Mouse (Mus musculus) hindbrain, embryonic 10.5 days (tissue): Measurements from ENCODE around the gene Camta1. TPM values are rescaled to one million over a fixed set of nuclear protein-coding genes. Genes with fewer than 3 reads are reported as not detected.

Experiments used
- DNase-seq: peaks from one replicate; pipeline ENCODE4 v3.0.0-alpha.2; 2017; ENCODE audit warnings: low spot score
- H3K27ac ChIP-seq: fragments of 300-500 bp; sonication (generic); 2 replicates; pipeline ENCODE4 v1.5.1; 2016; ENCODE audit warnings: mild to moderate bottlenecking, moderate library complexity
- H3K27me3 ChIP-seq: fragments of 300-500 bp; sonication (generic); 2 replicates; pipeline ENCODE4 v1.6.1; 2016; ENCODE audit warnings: mild to moderate bottlenecking; ENCODE audit not compliant: poor library complexity, insufficient read depth, severe bottlenecking
- H3K36me3 ChIP-seq: fragments of 300-500 bp; sonication (generic); 2 replicates; pipeline ENCODE4 v1.6.1; 2016; ENCODE audit warnings: mild to moderate bottlenecking, moderate library complexity
- H3K4me1 ChIP-seq: fragments of 300-500 bp; sonication (generic); replicated peaks from 2 replicates; pipeline ENCODE4 v1.6.1; 2016; ENCODE audit warnings: mild to moderate bottlenecking
- H3K4me3 ChIP-seq: fragments of 300-500 bp; sonication (generic); 2 replicates; pipeline ENCODE4 v1.5.1; 2016; ENCODE audit warnings: mild to moderate bottlenecking, moderate library complexity
- H3K9me3 ChIP-seq: fragments of 300-500 bp; sonication (generic); 2 replicates; pipeline ENCODE4 v1.6.1; 2016; ENCODE audit warnings: mild to moderate bottlenecking, moderate library complexity
- WGBS: fragments of 180-500 bp; shearing (Covaris S2); methylation state at CpG from one replicate; pipeline ENCODE4 v1.1.7; 2016; 5-methylcytosine and 5-hydroxymethylcytosine counted together
- polyA plus RNA-seq: library from polyadenylated mRNA; unstranded; fragments of >200 nt; fragmentation: Nextera tagmentation; extraction: Ambion mirVana; gene quantifications from 2 replicates; pipeline ENCODE4 v1.2.1, GENCODE M21; 2016

The Camta1 gene
- polyA plus RNA-seq, 1 experiment from 2014 or later, result 140 TPM

DNA sequence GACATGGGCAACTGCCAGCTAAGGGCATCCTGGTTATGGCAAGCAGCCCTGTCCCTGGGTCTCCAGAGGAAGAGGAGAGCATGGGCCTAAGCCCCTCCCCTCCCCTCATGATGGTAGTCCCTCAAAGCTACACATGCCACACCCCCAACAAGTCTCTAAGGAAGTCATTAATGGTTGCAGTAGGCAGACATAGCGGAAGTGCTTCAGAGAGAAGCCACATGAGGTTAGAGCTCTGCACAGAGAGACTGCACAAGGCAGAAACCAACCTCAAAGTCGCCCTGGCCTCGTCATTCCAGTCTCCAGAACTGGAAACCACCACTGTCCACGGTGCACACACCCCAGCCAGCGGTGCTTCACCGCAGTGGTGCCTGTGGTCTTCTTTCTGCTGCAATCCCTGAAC lies 709.7 kb downstream of the Camta1 start:
- no peaks in the 10 kb centered on the region for H3K9me3 ChIP-seq
- H3K27ac ChIP-seq, result peak overlapping the region; percentile 43; the same call in 1 of the 2 replicates
- DNase-seq, result no peak
- no peaks in the 10 kb centered on the region for H3K36me3 ChIP-seq
- no peak overlapping the region for H3K4me3 ChIP-seq
- peaks cover 54% of the 10 kb centered on the region for H3K27me3 ChIP-seq
- 84% methylated on average over 6 of the region's 6 CpGs for WGBS
- peaks cover 71% of the 10 kb centered on the region for H3K4me1 ChIP-seq

- Histone ChIP-seq H3K27me3 (peaks cover 52% of the 10 kb centered on the region), H3K4me3 (no peak overlapping the region), H3K27ac (no peak overlapping the region), H3K4me1 (peaks cover 77% of the 10 kb centered on the region), H3K36me3 (no peaks in the 10 kb centered on the region), H3K9me3 (no peaks in the 10 kb centered on the region)
- no peak for DNase-seq
- WGBS, result 69% methylated on average over 11 of the region's 11 CpGs
Measured at GRCm38 (mm10) chr4:151150842-151151241, 710.8 kb downstream of the Camta1 start.

DNA sequence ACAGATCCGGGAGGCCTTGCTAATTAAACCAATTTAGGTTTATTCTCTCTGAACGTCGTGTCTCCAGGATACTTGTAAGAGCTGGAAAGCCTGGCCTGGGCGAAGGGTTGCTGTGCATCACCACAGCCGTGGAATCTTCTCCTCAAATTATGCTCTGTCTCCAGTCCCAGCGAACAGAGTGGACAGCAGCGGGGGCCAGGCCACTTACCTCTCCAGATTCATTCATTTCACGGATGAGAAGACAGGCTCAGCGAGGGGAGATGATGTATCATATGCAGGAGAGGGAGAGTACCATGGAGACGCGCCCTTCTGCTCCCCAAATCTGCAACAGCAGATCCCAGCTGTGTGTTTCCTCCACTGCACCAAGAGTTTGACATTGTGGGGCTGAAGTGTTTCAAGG lies 711.6 kb downstream of the Camta1 start:
- WGBS, result 79% methylated on average over 11 of the region's 11 CpGs
- H3K4me1 ChIP-seq, result peaks cover 73% of the 10 kb centered on the region

GRCm38 (mm10) chr4:151147541-151147940 lies 714.1 kb downstream of the Camta1 start:
- H3K4me1 ChIP-seq, result peaks cover 49% of the 10 kb centered on the region
- H3K9me3 ChIP-seq, result peaks cover 17% of the 10 kb centered on the region
- 18% methylated on average over 12 of the region's 12 CpGs for WGBS
- peaks cover 56% of the 10 kb centered on the region for H3K27me3 ChIP-seq
- H3K36me3 ChIP-seq, result 0 out of 2 replicates have a peak, but pooled peaks cover 6% of the 10 kb centered on the region
- no peak overlapping the region for H3K27ac ChIP-seq
- no peak for DNase-seq
- H3K4me3 ChIP-seq, result no peak overlapping the region

More for the DNA sequence above, 711.6 kb downstream of the Camta1 start:
- no peak for DNase-seq
- Histone ChIP-seq H3K27me3 (peaks cover 46% of the 10 kb centered on the region), H3K27ac (no peak overlapping the region), H3K9me3 (peaks cover 1% of the 10 kb centered on the region; the same call in 1 of the 2 replicates), H3K4me3 (no peak overlapping the region), H3K36me3 (no peaks in the 10 kb centered on the region)

DNA sequence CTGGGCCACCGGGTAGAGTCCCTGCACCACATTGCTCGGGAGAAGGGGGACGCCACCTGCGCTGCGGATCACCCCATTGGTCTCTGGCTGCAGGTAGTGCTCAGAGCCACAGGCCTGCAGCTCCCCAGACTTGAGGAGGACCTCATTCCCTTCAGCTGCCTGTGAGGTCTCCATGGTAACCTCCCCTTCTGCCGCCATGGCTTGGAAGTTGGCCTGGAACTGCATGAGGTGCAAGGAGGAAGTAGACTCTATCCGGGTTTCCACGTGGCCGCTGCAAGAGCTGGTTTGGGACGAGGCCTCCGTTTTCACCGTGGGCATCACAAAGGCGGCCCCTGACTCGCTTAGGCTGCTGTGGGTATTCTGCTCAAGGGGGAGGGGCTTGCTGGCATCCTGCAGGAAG lies 717.6 kb downstream of the Camta1 start:
- Histone ChIP-seq H3K9me3 (peaks cover 17% of the 10 kb centered on the region), H3K27ac (no peak overlapping the region), H3K27me3 (peaks cover 60% of the 10 kb centered on the region), H3K36me3 (0 out of 2 replicates have a peak, but pooled peaks cover 6% of the 10 kb centered on the region), H3K4me3 (no peak overlapping the region), H3K4me1 (peaks cover 47% of the 10 kb centered on the region)
- DNase-seq, result no peak
- 86% methylated on average over 14 of the region's 14 CpGs for WGBS

DNA sequence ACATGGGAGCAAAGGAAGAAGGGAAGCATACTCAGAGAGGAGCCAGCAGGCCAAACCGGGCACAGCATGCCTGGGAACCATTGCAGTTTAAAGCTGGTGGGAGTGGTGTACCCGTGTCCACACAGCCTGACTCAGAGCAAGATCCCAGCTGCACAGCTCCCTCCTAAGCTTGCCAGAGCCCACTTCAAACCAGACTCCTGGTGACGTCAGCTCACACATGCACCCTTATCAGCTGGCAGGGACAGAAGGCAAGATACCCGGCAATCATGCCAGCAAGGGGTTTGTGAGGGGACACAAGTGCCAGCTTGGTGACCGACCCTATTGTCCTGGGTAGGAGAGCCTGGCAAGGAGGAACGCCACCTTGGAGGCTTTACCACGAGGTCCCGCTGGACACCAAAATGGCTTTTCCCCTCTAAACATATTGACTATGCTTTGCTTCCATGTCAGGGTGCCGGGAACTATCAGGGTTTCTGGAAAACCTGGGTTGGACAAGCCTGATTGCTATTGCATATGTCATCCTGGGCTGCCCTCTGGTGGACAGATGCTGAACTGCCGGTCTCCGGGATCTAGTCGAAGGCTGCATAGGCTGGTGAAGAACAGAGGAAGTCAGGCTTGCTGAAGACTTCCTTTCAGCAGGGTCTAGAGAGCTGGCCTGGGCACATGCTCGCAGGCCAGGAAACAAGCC lies 720.3 kb downstream of the Camta1 start:
- peak; percentile 96 for DNase-seq
- H3K36me3 ChIP-seq, result 0 out of 2 replicates have a peak, but pooled peaks cover 6% of the 10 kb centered on the region
- peaks cover 17% of the 10 kb centered on the region for H3K9me3 ChIP-seq
- 10% methylated on average over 13 of the region's 13 CpGs for WGBS
- H3K27ac ChIP-seq, result peak overlapping the region; percentile 86
- H3K27me3 ChIP-seq, result peaks cover 67% of the 10 kb centered on the region
- H3K4me1 ChIP-seq, result peaks cover 45% of the 10 kb centered on the region
- peak overlapping the region; percentile 37 for H3K4me3 ChIP-seq

GRCm38 (mm10) chr4:151140368-151140982 lies 721.2 kb downstream of the Camta1 start:
- peak overlapping the region; percentile 37 for H3K4me3 ChIP-seq
- peak; percentile 93 for DNase-seq
- WGBS, result 6% methylated on average over 20 of the region's 20 CpGs

GRCm38 (mm10) chr4:151139053-151139840 lies 722.4 kb downstream of the Camta1 start:
- H3K27me3 ChIP-seq, result peaks cover 82% of the 10 kb centered on the region
- peak overlapping the region; percentile 37 for H3K4me3 ChIP-seq
- peak overlapping the region; percentile 86 for H3K27ac ChIP-seq
- H3K4me1 ChIP-seq, result peaks cover 45% of the 10 kb centered on the region
- 4% methylated on average over 20 of the region's 20 CpGs for WGBS
- DNase-seq, result peak; percentile 83
- peaks cover 7% of the 10 kb centered on the region for H3K9me3 ChIP-seq
- 0 out of 2 replicates have a peak, but pooled peaks cover 3% of the 10 kb centered on the region for H3K36me3 ChIP-seq

More at GRCm38 (mm10) chr4:151140368-151140982, 721.2 kb downstream of the Camta1 start:
- H3K36me3 ChIP-seq, result 0 out of 2 replicates have a peak, but pooled peaks cover 6% of the 10 kb centered on the region
- peaks cover 73% of the 10 kb centered on the region for H3K27me3 ChIP-seq
- H3K4me1 ChIP-seq, result peaks cover 45% of the 10 kb centered on the region
- H3K27ac ChIP-seq, result peak overlapping the region; percentile 86
- H3K9me3 ChIP-seq, result peaks cover 17% of the 10 kb centered on the region

DNA sequence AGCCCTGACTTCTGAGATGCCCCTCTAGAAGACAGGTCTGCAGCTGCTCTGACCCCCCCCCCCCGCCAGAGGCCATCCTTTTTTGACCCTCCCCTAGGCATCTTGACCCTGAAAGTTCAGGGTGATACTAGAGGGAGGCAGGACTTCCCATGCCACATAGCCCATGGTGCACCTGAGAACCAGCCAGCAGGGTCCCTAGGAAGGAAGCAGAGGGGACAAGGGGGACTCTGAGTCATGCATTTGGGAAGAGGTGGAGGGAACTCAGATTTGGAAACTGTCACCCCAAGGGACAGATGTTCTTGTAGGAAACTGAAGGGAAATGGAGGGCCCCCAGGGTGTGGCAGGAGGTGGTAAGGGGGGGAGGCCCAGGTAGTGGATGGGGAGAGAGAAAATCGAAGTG lies 723.1 kb downstream of the Camta1 start:
- H3K36me3 ChIP-seq, result no peaks in the 10 kb centered on the region
- DNase-seq, result no peak
- H3K27ac ChIP-seq, result peak overlapping the region; percentile 86
- no peak overlapping the region for H3K4me3 ChIP-seq
- peaks cover under 1% of the 10 kb centered on the region; the same call in 1 of the 2 replicates for H3K9me3 ChIP-seq
- 18% methylated on average over 2 of the region's 2 CpGs for WGBS
- H3K27me3 ChIP-seq, result peaks cover 82% of the 10 kb centered on the region
- peaks cover 47% of the 10 kb centered on the region for H3K4me1 ChIP-seq

DNA sequence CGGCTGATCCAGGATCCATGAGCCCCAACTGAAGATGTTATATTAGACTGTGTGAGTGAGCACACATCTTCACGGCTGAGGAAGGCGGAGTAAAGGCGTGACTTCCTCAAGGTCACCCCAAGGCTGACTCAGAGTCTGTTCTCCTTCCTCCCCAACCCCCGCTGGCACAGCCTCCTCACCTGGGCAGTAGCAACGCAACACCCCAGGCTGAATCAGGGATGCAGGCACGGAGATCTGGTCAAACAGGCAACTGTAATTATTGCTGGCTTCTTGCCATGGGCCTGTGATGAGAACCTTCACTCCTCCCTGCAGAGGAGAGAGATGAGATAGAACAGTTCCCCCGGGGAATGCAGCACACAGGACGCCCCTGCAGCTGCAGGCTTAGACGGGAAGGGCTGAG lies 723.5 kb downstream of the Camta1 start:
- WGBS, result 34% methylated on average over 10 of the region's 10 CpGs
- no peaks in the 10 kb centered on the region for H3K36me3 ChIP-seq
- H3K27ac ChIP-seq, result peak overlapping the region; percentile 86; the same call in 1 of the 2 replicates
- H3K4me3 ChIP-seq, result no peak overlapping the region
- H3K27me3 ChIP-seq, result peaks cover 83% of the 10 kb centered on the region
- no peaks in the 10 kb centered on the region for H3K9me3 ChIP-seq
- DNase-seq, result no peak
- H3K4me1 ChIP-seq, result peaks cover 47% of the 10 kb centered on the region

DNA sequence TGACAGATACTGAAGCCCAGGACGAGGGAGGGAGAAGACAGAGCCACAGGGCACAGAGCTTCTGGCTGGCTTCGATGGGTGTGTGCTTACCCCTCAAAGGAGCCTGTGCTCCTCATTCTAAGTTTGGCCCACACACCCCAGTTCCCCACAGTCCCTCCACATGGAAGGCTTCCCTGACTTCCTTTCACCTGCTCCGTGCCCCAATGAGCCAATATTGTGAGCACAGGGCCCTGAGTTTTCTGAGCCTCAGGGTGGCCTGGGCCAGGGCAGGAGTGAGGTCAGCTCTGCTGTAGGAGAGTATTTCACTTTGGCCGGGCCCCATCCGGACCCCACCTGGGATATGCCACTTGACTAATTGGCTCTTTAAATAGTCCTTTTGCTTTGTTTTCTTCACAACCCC lies 724.0 kb downstream of the Camta1 start:
- DNase-seq, result no peak
- no peaks in the 10 kb centered on the region for H3K36me3 ChIP-seq
- H3K4me1 ChIP-seq, result peaks cover 47% of the 10 kb centered on the region
- H3K4me3 ChIP-seq, result no peak overlapping the region
- no peaks in the 10 kb centered on the region for H3K9me3 ChIP-seq
- H3K27me3 ChIP-seq, result peaks cover 82% of the 10 kb centered on the region
- peak overlapping the region; percentile 86; the same call in 1 of the 2 replicates for H3K27ac ChIP-seq
- WGBS, result 59% methylated on average over 5 of the region's 5 CpGs

GRCm38 (mm10) chr4:151135491-151135890 lies 726.2 kb downstream of the Camta1 start:
- DNase-seq, result no peak
- Histone ChIP-seq H3K4me1 (peaks cover 53% of the 10 kb centered on the region), H3K27me3 (peaks cover 82% of the 10 kb centered on the region), H3K36me3 (no peaks in the 10 kb centered on the region), H3K27ac (no peak overlapping the region), H3K9me3 (no peaks in the 10 kb centered on the region), H3K4me3 (no peak overlapping the region)
- WGBS, result 88% methylated on average over 8 of the region's 8 CpGs
